Mouse (Mus musculus) lung, embryonic 16.5 days (tissue): Measurements from ENCODE around the gene Rorb. TPM values are rescaled to one million over a fixed set of nuclear protein-coding genes. Genes with fewer than 3 reads are reported as not detected.

ENCODE experiments used
- ATAC-seq: fragments of 200-750 bp; cut with Nextera tagmentation; 2 replicates; pipeline ENCODE4 v1.8.0; 2017; ENCODE audit warnings: low read depth, mild to moderate bottlenecking, moderate library complexity
- H3K27ac ChIP-seq: fragments of 300-500 bp; sonication (generic); 2 replicates; pipeline ENCODE4 v1.5.1; 2014; ENCODE audit warnings: mild to moderate bottlenecking, control low read depth, low read length
- H3K27me3 ChIP-seq: fragments of 300-500 bp; sonication (generic); 2 replicates; pipeline ENCODE4 v1.6.1; 2014; ENCODE audit warnings: low read depth, low read length, mixed read lengths; ENCODE audit not compliant: control insufficient read depth, insufficient read depth
- H3K36me3 ChIP-seq: fragments of 300-500 bp; sonication (generic); 2 replicates; pipeline ENCODE4 v1.6.1; 2014; ENCODE audit warnings: low read length; ENCODE audit not compliant: control insufficient read depth, insufficient read depth
- H3K4me1 ChIP-seq: fragments of 300-500 bp; sonication (generic); replicated peaks from 2 replicates; pipeline ENCODE4 v1.6.1; 2014; ENCODE audit warnings: low read length, mixed read lengths; ENCODE audit not compliant: control insufficient read depth, insufficient read depth
- H3K4me2 ChIP-seq: fragments of 300-500 bp; sonication (generic); 2 replicates; pipeline ENCODE4 v1.6.1; 2014; ENCODE audit warnings: low read depth, low read length, control low read depth
- H3K4me3 ChIP-seq: fragments of 300-500 bp; sonication (generic); 2 replicates; pipeline ENCODE4 v1.5.1; 2014; ENCODE audit warnings: mild to moderate bottlenecking, low read length, control low read depth
- H3K9ac ChIP-seq: fragments of 300-500 bp; sonication (generic); 2 replicates; pipeline ENCODE4 v1.6.1; 2014; ENCODE audit warnings: low read length, control low read depth
- H3K9me3 ChIP-seq: fragments of 300-500 bp; sonication (generic); 2 replicates; pipeline ENCODE4 v1.6.1; 2016; ENCODE audit warnings: low read length; ENCODE audit not compliant: control insufficient read depth
- WGBS: fragments of 180-500 bp; shearing (Covaris S2); extraction: QIAGEN DNeasy Blood & Tissue Kit; methylation state at CpG from one replicate; pipeline ENCODE4 v1.1.7; 2014; 5-methylcytosine and 5-hydroxymethylcytosine counted together
- polyA plus RNA-seq: library from polyadenylated mRNA; unstranded; fragments of >200 nt; fragmentation: Nextera tagmentation; extraction: Ambion mirVana; gene quantifications from 2 replicates; pipeline ENCODE4 v1.2.1, GENCODE M21; 2015

The Rorb gene
- polyA plus RNA-seq, 1 experiment from 2014 or later, result 1.6 TPM

DNA sequence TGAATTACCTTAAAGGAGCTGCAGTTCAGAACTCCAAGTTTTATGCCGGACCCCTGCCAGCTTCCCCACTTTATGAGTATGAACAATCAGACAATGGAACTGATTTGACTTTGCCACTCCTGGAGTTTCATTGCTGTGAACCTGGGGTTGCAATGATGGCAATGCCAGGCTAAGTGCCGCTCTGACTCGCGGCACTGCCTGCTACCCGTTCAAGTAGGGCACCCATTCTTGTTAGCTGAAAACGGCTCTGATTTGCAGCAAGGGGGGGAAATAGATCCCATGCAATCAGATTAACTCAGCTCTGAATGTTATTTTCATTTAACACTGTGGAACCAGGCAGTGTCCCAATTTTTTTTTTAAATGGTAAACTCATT, 208.3 kb downstream of the Rorb start:
- H3K36me3 ChIP-seq, result no peaks in the 10 kb centered on the region
- no peak overlapping the region for H3K4me3 ChIP-seq
- H3K4me2 ChIP-seq, result no peak overlapping the region
- no peak overlapping the region for H3K27ac ChIP-seq
- 84% methylated on average over 6 of the region's 6 CpGs for WGBS
- H3K9ac ChIP-seq, result no peak overlapping the region
- H3K27me3 ChIP-seq, result no peaks in the 10 kb centered on the region
- no peaks in the 10 kb centered on the region for H3K4me1 ChIP-seq
- ATAC-seq, result no peak
- no peaks in the 10 kb centered on the region for H3K9me3 ChIP-seq

- Histone ChIP-seq H3K27me3 (no peaks in the 10 kb centered on the region), H3K4me1 (no peaks in the 10 kb centered on the region), H3K9me3 (no peaks in the 10 kb centered on the region), H3K27ac (no peak overlapping the region), H3K9ac (no peak overlapping the region), H3K4me3 (no peak overlapping the region), H3K36me3 (no peaks in the 10 kb centered on the region), H3K4me2 (no peak overlapping the region)
- WGBS, result 66% methylated on average over 15 of the region's 15 CpGs
- no peak for ATAC-seq
These were observed 208.8 kb downstream of the Rorb start for GRCm38 (mm10) chr19:18902041-18902693.

- Histone ChIP-seq H3K27ac (no peak overlapping the region), H3K9ac (no peak overlapping the region), H3K36me3 (no peaks in the 10 kb centered on the region), H3K4me1 (no peaks in the 10 kb centered on the region), H3K9me3 (no peaks in the 10 kb centered on the region), H3K4me2 (no peak overlapping the region), H3K27me3 (no peaks in the 10 kb centered on the region), H3K4me3 (no peak overlapping the region)
- ATAC-seq, result no peak
These were observed 212.8 kb downstream of the Rorb start for GRCm38 (mm10) chr19:18898238-18898637.

GRCm38 (mm10) chr19:18890216-18890615, 220.8 kb downstream of the Rorb start:
- no peak for ATAC-seq
- H3K4me3 ChIP-seq, result no peak overlapping the region
- WGBS, result 67% methylated on average over 4 of the region's 4 CpGs

GRCm38 (mm10) chr19:18889632-18890031, 221.4 kb downstream of the Rorb start:
- WGBS, result 75% methylated on average over 1 of the region's 1 CpGs
- no peaks in the 10 kb centered on the region for H3K9me3 ChIP-seq
- H3K27me3 ChIP-seq, result no peaks in the 10 kb centered on the region
- no peak overlapping the region for H3K27ac ChIP-seq
- H3K36me3 ChIP-seq, result no peaks in the 10 kb centered on the region
- no peak overlapping the region for H3K4me2 ChIP-seq
- H3K4me1 ChIP-seq, result no peaks in the 10 kb centered on the region
- H3K4me3 ChIP-seq, result no peak overlapping the region
- H3K9ac ChIP-seq, result no peak overlapping the region
- no peak for ATAC-seq

More at GRCm38 (mm10) chr19:18890216-18890615, 220.8 kb downstream of the Rorb start:
- Histone ChIP-seq H3K4me1 (no peaks in the 10 kb centered on the region), H3K4me2 (no peak overlapping the region), H3K27ac (no peak overlapping the region), H3K9ac (no peak overlapping the region), H3K36me3 (no peaks in the 10 kb centered on the region), H3K9me3 (no peaks in the 10 kb centered on the region), H3K27me3 (no peaks in the 10 kb centered on the region)

DNA sequence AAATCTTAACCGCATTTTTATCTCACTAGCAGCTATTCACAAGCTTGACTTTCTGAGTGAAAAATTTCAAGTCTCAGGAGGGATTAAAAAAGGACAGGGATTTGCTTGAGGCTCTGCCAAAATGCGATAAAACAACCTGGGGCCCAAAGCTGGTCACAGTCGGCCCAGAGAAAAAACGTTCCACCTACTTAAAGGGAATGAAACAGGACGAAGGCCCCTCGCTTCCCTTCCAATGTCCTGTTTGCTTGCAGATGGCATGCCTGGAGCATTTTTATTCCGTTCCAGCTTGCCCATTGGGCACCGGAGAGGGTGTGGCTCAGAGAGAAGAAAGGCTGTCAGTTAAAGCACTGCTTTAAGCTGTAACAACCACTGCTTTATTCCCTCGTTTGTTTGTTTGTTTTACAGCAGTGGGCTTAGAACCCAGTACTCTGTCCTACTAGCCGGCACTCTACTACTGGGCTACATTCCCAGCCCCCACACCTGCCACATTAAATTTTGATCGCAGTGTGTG, 221.8 kb downstream of the Rorb start:
- Histone ChIP-seq H3K9me3 (no peaks in the 10 kb centered on the region), H3K9ac (no peak overlapping the region), H3K4me3 (peak overlapping the region; percentile 20), H3K36me3 (no peaks in the 10 kb centered on the region), H3K27ac (no peak overlapping the region), H3K4me2 (peak overlapping the region; percentile 47), H3K4me1 (no peaks in the 10 kb centered on the region), H3K27me3 (no peaks in the 10 kb centered on the region)
- no peak for ATAC-seq
- 12% methylated on average over 11 of the region's 11 CpGs for WGBS

GRCm38 (mm10) chr19:18888491-18889116, 222.4 kb downstream of the Rorb start:
- no peak overlapping the region for H3K27ac ChIP-seq
- no peak for ATAC-seq
- WGBS, result 40% methylated on average over 13 of the region's 13 CpGs
- H3K36me3 ChIP-seq, result no peaks in the 10 kb centered on the region
- H3K27me3 ChIP-seq, result no peaks in the 10 kb centered on the region
- peak overlapping the region; percentile 47 for H3K4me2 ChIP-seq
- no peak overlapping the region for H3K9ac ChIP-seq
- peak overlapping the region; percentile 20 for H3K4me3 ChIP-seq
- H3K9me3 ChIP-seq, result no peaks in the 10 kb centered on the region
- H3K4me1 ChIP-seq, result no peaks in the 10 kb centered on the region

GRCm38 (mm10) chr19:18887646-18888407, 223.2 kb downstream of the Rorb start:
- Histone ChIP-seq H3K4me2 (no peak overlapping the region), H3K27ac (no peak overlapping the region), H3K9me3 (no peaks in the 10 kb centered on the region), H3K27me3 (no peaks in the 10 kb centered on the region), H3K4me1 (no peaks in the 10 kb centered on the region), H3K9ac (no peak overlapping the region), H3K4me3 (no peak overlapping the region), H3K36me3 (no peaks in the 10 kb centered on the region)
- no peak for ATAC-seq
- 43% methylated on average over 11 of the region's 11 CpGs for WGBS

GRCm38 (mm10) chr19:18881162-18881561, 229.8 kb downstream of the Rorb start:
- WGBS, result 72% methylated on average over 5 of the region's 5 CpGs
- H3K4me1 ChIP-seq, result no peaks in the 10 kb centered on the region
- no peaks in the 10 kb centered on the region for H3K36me3 ChIP-seq
- no peak overlapping the region for H3K27ac ChIP-seq
- H3K27me3 ChIP-seq, result no peaks in the 10 kb centered on the region
- ATAC-seq, result no peak
- H3K4me2 ChIP-seq, result no peak overlapping the region
- H3K9me3 ChIP-seq, result no peaks in the 10 kb centered on the region
- H3K4me3 ChIP-seq, result no peak overlapping the region
- no peak overlapping the region for H3K9ac ChIP-seq
